Mouse (Mus musculus) fat pad, adult 2 months (tissue): ENCODE measurements around the gene Myd88.
A peak's percentile ranks its signal among the peaks of the same experiment; 100 is the strongest.
"Not testable (repeated sequence)": the region's sequence is repeated elsewhere in the genome, so short reads cannot be mapped to it uniquely, and the experiment has no call there.

ENCODE experiments used
- DNase-seq: peaks from one replicate; pipeline ENCODE4 v3.0.0-alpha.2; 2011; ENCODE audit warnings: low read depth, low spot score; ENCODE audit errors: extremely low read depth

Gene Myd88

GRCm38 (mm10) chr9:119340909-119341816, at the start of gene Myd88:
Myd88 (minus strand) TSS chr9:119341411.
- peak; percentile 100 for DNase-seq

- DNase-seq: no peak
Observed at GRCm38 (mm10) chr9:119390214-119390613, 49.0 kb upstream of the Myd88 start.

- no peak for DNase-seq
Observed at GRCm38 (mm10) chr9:119388956-119389355, 47.7 kb upstream of the Myd88 start.

GRCm38 (mm10) chr9:119382603-119383002, 41.4 kb upstream of the Myd88 start:
- DNase-seq: no peak

GRCm38 (mm10) chr9:119378231-119378630, 37.0 kb upstream of the Myd88 start:
- no peak for DNase-seq

GRCm38 (mm10) chr9:119375556-119375955, 34.3 kb upstream of the Myd88 start:
- DNase-seq: no peak

- DNase-seq: no peak
Observed at GRCm38 (mm10) chr9:119375008-119375407, 33.8 kb upstream of the Myd88 start.

GRCm38 (mm10) chr9:119371251-119371650, 30.0 kb upstream of the Myd88 start:
- DNase-seq: no peak

GRCm38 (mm10) chr9:119370770-119371169, 29.6 kb upstream of the Myd88 start:
- not testable (repeated sequence) for DNase-seq

GRCm38 (mm10) chr9:119368367-119368766, 27.2 kb upstream of the Myd88 start:
- no peak for DNase-seq

- no peak for DNase-seq
Observed at GRCm38 (mm10) chr9:119365284-119365683, 24.1 kb upstream of the Myd88 start, which contains the start of gene Slc22a14. Slc22a14 (minus strand) TSS chr9:119365553.

- no peak for DNase-seq
Observed at GRCm38 (mm10) chr9:119363229-119363628, 22.0 kb upstream of the Myd88 start.

GRCm38 (mm10) chr9:119361416-119361815, 20.2 kb upstream of the Myd88 start:
- DNase-seq: no peak

- DNase-seq: no peak
Observed at GRCm38 (mm10) chr9:119358058-119358429, 16.8 kb upstream of the Myd88 start.

GRCm38 (mm10) chr9:119357331-119358057, 16.3 kb upstream of the Myd88 start, which contains the start of gene Xylb:
Xylb (plus strand) TSS chr9:119357381.
- no peak for DNase-seq

GRCm38 (mm10) chr9:119355943-119356342, 14.7 kb upstream of the Myd88 start:
- DNase-seq: no peak

- DNase-seq: no peak
Observed at GRCm38 (mm10) chr9:119353926-119354325, 12.7 kb upstream of the Myd88 start.

- no peak for DNase-seq
Observed at GRCm38 (mm10) chr9:119352060-119352459, 10.8 kb upstream of the Myd88 start.

- no peak for DNase-seq
Observed at GRCm38 (mm10) chr9:119350947-119351705, 9.9 kb upstream of the Myd88 start.

GRCm38 (mm10) chr9:119350531-119350930, 9.3 kb upstream of the Myd88 start:
- DNase-seq: no peak

- DNase-seq: no peak
Observed at GRCm38 (mm10) chr9:119346376-119346775, 5.2 kb upstream of the Myd88 start.
